Mouse (Mus musculus) lung, postnatal 0 days (tissue): ENCODE measurements around the gene Runx3.

Source experiments
- CTCF ChIP-seq: IDR thresholded peaks from 2 replicates; pipeline ENCODE4 v1.5.1; 2016; ENCODE audit warnings: antibody characterized with exemption, mild to moderate bottlenecking
- EP300 ChIP-seq: IDR thresholded peaks from 2 replicates; pipeline ENCODE4 v1.6.1; 2016; ENCODE audit warnings: antibody characterized with exemption, mild to moderate bottlenecking, control low read depth

DNA sequence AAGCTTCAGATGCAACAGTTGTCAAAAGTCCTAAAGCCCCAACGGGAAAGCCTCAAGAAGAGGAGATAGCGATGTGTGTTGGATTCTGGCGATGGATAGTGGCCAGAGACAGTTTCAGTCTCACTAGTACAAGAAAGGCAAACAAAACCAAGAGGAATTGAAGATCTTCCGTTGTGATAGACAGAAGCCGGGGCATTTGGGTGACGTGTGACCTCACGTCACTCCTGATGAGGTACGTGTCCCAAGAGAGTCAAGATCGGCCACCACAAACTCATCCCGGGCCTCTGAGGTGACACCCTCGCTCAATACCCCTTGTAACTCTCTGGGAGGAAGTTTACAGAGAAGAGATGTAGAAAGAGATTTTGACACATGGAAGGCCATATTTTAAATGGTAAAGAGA, 41.0 kb downstream of the Runx3 start:
- TF ChIP-seq CTCF (no peak), EP300 (no peak)
